Mouse (Mus musculus): ENCODE measurements around the gene Phf12. TPM values are rescaled to one million over a fixed set of nuclear protein-coding genes. Genes with fewer than 3 reads are reported as not detected.
A peak's percentile ranks its signal among the peaks of the same experiment; 100 is the strongest.

Phf12 gene
- polyA plus RNA-seq, 1 experiment from 2014 or later: 14.5 TPM

DNA sequence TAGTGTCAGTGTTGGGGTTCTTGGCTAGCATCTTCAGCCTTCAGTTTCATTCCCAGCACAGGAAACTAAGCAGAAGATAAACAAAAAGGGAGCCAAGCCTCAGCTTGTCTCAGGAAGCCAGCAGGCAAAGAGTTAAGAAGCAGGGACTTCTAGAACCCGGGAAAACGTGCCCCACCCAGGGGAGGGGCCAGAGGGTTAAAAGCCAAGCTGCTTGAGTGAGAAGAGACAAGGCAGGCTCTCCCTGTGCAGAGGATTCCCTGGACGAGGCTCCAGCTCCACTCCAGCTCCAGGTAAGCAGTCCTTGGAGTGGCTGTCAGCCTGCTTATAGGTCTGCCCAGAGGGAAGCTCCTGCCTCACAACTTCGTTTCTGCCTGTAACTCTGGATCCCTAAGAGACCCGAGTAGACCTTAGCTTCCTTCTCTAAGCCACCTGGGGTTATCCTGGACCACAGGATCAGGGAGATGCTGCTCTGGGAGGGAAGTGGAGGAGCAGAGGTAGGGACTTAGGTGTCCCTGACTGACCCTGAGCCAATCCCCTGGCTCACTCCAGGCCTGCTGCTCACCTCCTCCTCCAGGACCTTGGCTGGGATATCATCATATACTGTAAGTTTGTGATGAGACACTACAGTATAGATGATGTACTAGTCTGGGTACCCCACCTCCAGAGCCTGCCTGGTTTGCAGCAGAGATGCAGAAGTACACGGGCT, 90.0 kb downstream of the Phf12 start:
- WGBS: 25% methylated on average over 6 of the region's 6 CpGs
- Histone ChIP-seq H3K36me3 (replicated peaks; ENCODE audit: control insufficient read depth, insufficient read depth, low read depth, low read length) (no peaks in the 10 kb centered on the region; the same call in none of the 2 replicates), H3K27me3 (ENCODE audit: control insufficient read depth, insufficient read depth, low read length) (no peaks in the 10 kb centered on the region), H3K4me3 (ENCODE audit: low read depth, low read length) (no peak overlapping the region), H3K4me2 (ENCODE audit: low read depth, low read length) (no peak overlapping the region), H3K27ac (replicated peaks; ENCODE audit: low read depth, low read length) (no peak overlapping the region), H3K9ac (replicated peaks; ENCODE audit: low read length) (no peak overlapping the region; the same call in 1 of the 2 replicates), H3K4me1 (ENCODE audit: control insufficient read depth, insufficient read depth, low read length) (no peaks in the 10 kb centered on the region), H3K9me3 (replicated peaks; ENCODE audit: control insufficient read depth, low read length) (no peaks in the 10 kb centered on the region)
- DNase-seq (ENCODE audit: low spot score) (no peak), ATAC-seq (replicated peaks; ENCODE audit: insufficient number of reproducible peaks, low FRiP score, low TSS enrichment, low read depth) (no peak)

DNA sequence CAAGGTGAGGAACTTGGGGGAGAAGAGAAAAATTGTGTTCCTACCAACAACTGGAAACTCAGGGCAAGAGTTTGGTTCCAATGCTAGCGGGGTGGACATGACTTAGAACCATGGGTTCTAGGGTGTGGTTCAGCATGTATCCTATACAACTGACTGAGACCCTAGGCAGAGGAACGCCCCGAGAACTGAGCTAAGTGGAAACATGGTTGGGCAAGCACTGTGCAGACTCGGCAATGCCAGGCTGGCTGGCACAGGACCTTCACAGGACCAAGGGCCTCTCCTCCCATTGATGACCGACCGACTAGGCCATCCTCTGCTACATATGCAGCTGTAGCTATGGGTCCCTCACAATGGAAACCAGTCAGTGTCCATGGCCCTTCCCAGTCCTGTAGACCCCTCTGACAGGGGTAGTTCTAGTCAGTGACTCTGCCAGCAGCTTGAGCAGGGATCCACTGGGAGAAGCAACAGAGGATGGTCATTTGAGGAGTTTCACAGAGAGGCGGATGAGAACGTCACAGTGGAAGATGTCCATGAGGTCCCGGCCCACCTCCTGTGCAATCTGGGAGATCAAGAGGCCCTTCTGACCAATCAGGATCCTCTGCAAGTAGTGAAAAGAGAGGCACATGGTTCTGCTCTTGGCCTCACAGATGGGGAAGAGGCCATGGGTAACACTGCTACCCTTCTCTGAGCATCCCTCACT, 91.2 kb downstream of the Phf12 start:
- Histone ChIP-seq H3K4me1 (ENCODE audit: control insufficient read depth, insufficient read depth, low read length) (no peaks in the 10 kb centered on the region), H3K9ac (replicated peaks; ENCODE audit: low read length) (no peak overlapping the region), H3K4me3 (ENCODE audit: low read depth, low read length) (no peak overlapping the region), H3K36me3 (replicated peaks; ENCODE audit: control insufficient read depth, insufficient read depth, low read depth, low read length) (no peaks in the 10 kb centered on the region; the same call in none of the 2 replicates), H3K27me3 (ENCODE audit: control insufficient read depth, insufficient read depth, low read length) (no peaks in the 10 kb centered on the region), H3K9me3 (replicated peaks; ENCODE audit: control insufficient read depth, low read length) (no peaks in the 10 kb centered on the region), H3K27ac (replicated peaks; ENCODE audit: low read depth, low read length) (no peak overlapping the region), H3K4me2 (ENCODE audit: low read depth, low read length) (no peak overlapping the region)
- no peak for ATAC-seq (replicated peaks; ENCODE audit: insufficient number of reproducible peaks, low FRiP score, low TSS enrichment, low read depth)
- WGBS: 93% methylated on average over 9 of the region's 9 CpGs
- no peak for DNase-seq (ENCODE audit: low spot score)

DNA sequence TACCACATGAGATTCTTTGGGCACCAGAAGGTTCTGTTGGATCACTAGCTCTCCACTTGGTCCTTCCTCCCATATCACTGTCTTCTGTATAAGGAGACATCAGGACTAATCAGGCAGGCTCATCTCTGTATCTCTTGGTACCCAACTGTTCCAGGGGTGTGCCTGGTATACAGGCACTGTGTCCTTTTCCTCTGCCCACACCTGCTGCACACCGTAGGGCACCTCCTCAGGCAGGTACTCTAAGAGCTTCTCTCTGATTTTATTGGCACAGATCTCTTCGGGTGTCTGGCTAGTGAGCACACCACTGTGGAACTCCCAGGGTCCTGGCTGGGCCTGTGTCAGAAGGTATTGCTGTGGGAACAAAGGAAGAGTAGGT, 91.7 kb downstream of the Phf12 start:
- Histone ChIP-seq H3K36me3 (replicated peaks; ENCODE audit: control insufficient read depth, insufficient read depth, low read depth, low read length) (no peaks in the 10 kb centered on the region; the same call in none of the 2 replicates), H3K9ac (replicated peaks; ENCODE audit: low read length) (no peak overlapping the region), H3K27me3 (ENCODE audit: control insufficient read depth, insufficient read depth, low read length) (no peaks in the 10 kb centered on the region), H3K27ac (replicated peaks; ENCODE audit: low read depth, low read length) (no peak overlapping the region), H3K9me3 (replicated peaks; ENCODE audit: control insufficient read depth, low read length) (no peaks in the 10 kb centered on the region), H3K4me2 (ENCODE audit: low read depth, low read length) (no peak overlapping the region), H3K4me3 (ENCODE audit: low read depth, low read length) (no peak overlapping the region), H3K4me1 (ENCODE audit: control insufficient read depth, insufficient read depth, low read length) (no peaks in the 10 kb centered on the region)
- DNase-seq (ENCODE audit: low spot score) (no peak), ATAC-seq (replicated peaks; ENCODE audit: insufficient number of reproducible peaks, low FRiP score, low TSS enrichment, low read depth) (no peak)
- 94% methylated on average over 2 of the region's 2 CpGs for WGBS

DNA sequence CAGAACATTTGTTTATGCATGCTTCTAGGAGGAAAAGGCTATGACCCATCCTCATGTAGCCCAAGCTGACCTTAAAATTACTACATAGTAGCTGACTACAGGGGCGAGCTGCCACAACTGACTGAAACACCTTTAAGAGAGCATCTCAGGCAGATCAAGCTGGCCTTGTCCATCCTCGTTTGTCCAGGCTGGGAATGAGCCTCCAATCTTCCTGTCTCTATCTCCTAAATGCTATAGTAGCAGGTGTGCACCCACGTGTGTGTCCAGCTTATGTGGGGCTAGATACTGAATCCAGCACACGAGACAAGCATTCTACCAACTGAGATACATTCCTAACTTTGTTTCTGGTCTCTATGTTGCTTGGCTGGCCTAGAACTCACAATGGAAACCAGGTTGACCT, 92.1 kb downstream of the Phf12 start:
- no peaks in the 10 kb centered on the region for H3K9me3 ChIP-seq (replicated peaks; ENCODE audit: control insufficient read depth, low read length)
- no peak overlapping the region for H3K4me2 ChIP-seq (ENCODE audit: low read depth, low read length)
- no peaks in the 10 kb centered on the region for H3K4me1 ChIP-seq (ENCODE audit: control insufficient read depth, insufficient read depth, low read length)
- H3K36me3 ChIP-seq (replicated peaks; ENCODE audit: control insufficient read depth, insufficient read depth, low read depth, low read length): no peaks in the 10 kb centered on the region; the same call in none of the 2 replicates
- no peak for DNase-seq (ENCODE audit: low spot score)
- H3K9ac ChIP-seq (replicated peaks; ENCODE audit: low read length): no peak overlapping the region
- H3K27ac ChIP-seq (replicated peaks; ENCODE audit: low read depth, low read length): no peak overlapping the region
- H3K27me3 ChIP-seq (ENCODE audit: control insufficient read depth, insufficient read depth, low read length): no peaks in the 10 kb centered on the region
- WGBS: 90% methylated on average over 4 of the region's 4 CpGs
- no peak overlapping the region for H3K4me3 ChIP-seq (ENCODE audit: low read depth, low read length)
- no peak for ATAC-seq (replicated peaks; ENCODE audit: insufficient number of reproducible peaks, low FRiP score, low TSS enrichment, low read depth)

MicroRNAs encoded within 50 kb of the gene (microRNA counts, 519-probe panel; counts per million panel counts)
- microRNA mmu-miR-144: 4,421 counts per million, percentile 73 among the panel's probes with 10 or more counts
- microRNA mmu-miR-451: 2,891 counts per million, percentile 35 among the panel's probes with 10 or more counts

Small RNA genes lying within 50 kb of the gene (microRNA-seq; reads per million reads assigned to microRNA genes)
- gene Mir144 (ENCODE audit: borderline number of aligned reads) (49.9 reads per million, percentile 33 among the genes with 10 or more reads in this experiment), gene Mir451a (ENCODE audit: borderline number of aligned reads) (not detected), gene Mir451b (ENCODE audit: borderline number of aligned reads) (not detected)

Other genes with a start within 250 kb of the Phf12 start
- gene Myo18a, start 219.5 kb upstream of the Phf12 start, polyA plus RNA-seq (2014; fragmentation: Nextera tagmentation; extraction: Ambion mirVana): 12.3 and 14.5 TPM in 2 replicates
- gene Gm10277, start 195.0 kb upstream of the Phf12 start, polyA plus RNA-seq (2014; fragmentation: Nextera tagmentation; extraction: Ambion mirVana): 0.35 and 0.49 TPM in 2 replicates
- 2.7 and 3.0 TPM in 2 replicates for gene Pipox, start 88.7 kb upstream of the Phf12 start, polyA plus RNA-seq (2014; fragmentation: Nextera tagmentation; extraction: Ambion mirVana)
- 1.5 and 2.1 TPM in 2 replicates for gene Sez6, start 52.0 kb upstream of the Phf12 start, polyA plus RNA-seq (2014; fragmentation: Nextera tagmentation; extraction: Ambion mirVana)
- 17.3 and 19.5 TPM in 2 replicates for gene Dhrs13, start 49.5 kb downstream of the Phf12 start, polyA plus RNA-seq (2014; fragmentation: Nextera tagmentation; extraction: Ambion mirVana)
- gene Flot2, start 55.2 kb downstream of the Phf12 start, polyA plus RNA-seq (2014; fragmentation: Nextera tagmentation; extraction: Ambion mirVana): 40.4 and 45.7 TPM in 2 replicates
- 37.5 and 44.6 TPM in 2 replicates for gene Eral1, start 97.6 kb downstream of the Phf12 start, polyA plus RNA-seq (2014; fragmentation: Nextera tagmentation; extraction: Ambion mirVana)
- gene Fam222b, start 111.9 kb downstream of the Phf12 start, polyA plus RNA-seq (2014; fragmentation: Nextera tagmentation; extraction: Ambion mirVana): 19.0 and 22.8 TPM in 2 replicates
- 84.9 and 91.8 TPM in 2 replicates for gene Traf4, start 182.8 kb downstream of the Phf12 start, polyA plus RNA-seq (2014; fragmentation: Nextera tagmentation; extraction: Ambion mirVana)
- gene Nek8, start 193.9 kb downstream of the Phf12 start, polyA plus RNA-seq (2014; fragmentation: Nextera tagmentation; extraction: Ambion mirVana): 8.6 and 8.9 TPM in 2 replicates
- gene Tlcd1, start 194.0 kb downstream of the Phf12 start, polyA plus RNA-seq (2014; fragmentation: Nextera tagmentation; extraction: Ambion mirVana): 8.9 and 10.9 TPM in 2 replicates
- 1,340 and 1,370 TPM in 2 replicates for gene Rpl23a, start 200.8 kb downstream of the Phf12 start, polyA plus RNA-seq (2014; fragmentation: Nextera tagmentation; extraction: Ambion mirVana)
- gene Rab34, start 205.7 kb downstream of the Phf12 start, polyA plus RNA-seq (2014; fragmentation: Nextera tagmentation; extraction: Ambion mirVana): 139 and 140 TPM in 2 replicates
- gene Proca1, start 210.6 kb downstream of the Phf12 start, polyA plus RNA-seq (2014; fragmentation: Nextera tagmentation; extraction: Ambion mirVana): 1.2 and 1.7 TPM in 2 replicates

Data from embryonic facial prominence, embryonic 11.5 days (tissue).